Mouse (Mus musculus) limb, embryonic 14.5 days (tissue): ENCODE data around the gene Zfp512b. TPM values are rescaled to one million over a fixed set of nuclear protein-coding genes. Genes with fewer than 3 reads are reported as not detected.
A peak's percentile ranks its signal among the peaks of the same experiment; 100 is the strongest.

ENCODE experiments used
- ATAC-seq: fragments of 200-750 bp; cut with Nextera tagmentation; 2 replicates; pipeline ENCODE4 v1.8.0; 2017; ENCODE audit warnings: low read depth, moderate number of reproducible peaks, moderate TSS enrichment; ENCODE audit not compliant: low FRiP score
- DNase-seq: peaks from one replicate; pipeline ENCODE4 v3.0.0-alpha.2; 2015; ENCODE audit warnings: low spot score
- H3K27ac ChIP-seq: fragments of 300-500 bp; sonication (generic); replicated peaks from 2 replicates; pipeline ENCODE4 v1.5.1; 2014; ENCODE audit warnings: low read depth, mild to moderate bottlenecking, low read length, moderate library complexity, mixed read lengths
- H3K27me3 ChIP-seq: fragments of 300-500 bp; sonication (generic); 2 replicates; pipeline ENCODE4 v1.6.1; 2014; ENCODE audit warnings: low read length, mixed read lengths; ENCODE audit not compliant: control insufficient read depth, insufficient read depth
- H3K36me3 ChIP-seq: fragments of 300-500 bp; sonication (generic); 2 replicates; pipeline ENCODE4 v1.6.1; 2014; ENCODE audit warnings: mild to moderate bottlenecking, low read length, moderate library complexity, mixed read lengths; ENCODE audit not compliant: control insufficient read depth, insufficient read depth
- H3K4me1 ChIP-seq: fragments of 300-500 bp; sonication (generic); 2 replicates; pipeline ENCODE4 v1.6.1; 2014; ENCODE audit warnings: antibody characterized with exemption, low read length, mixed read lengths; ENCODE audit not compliant: control insufficient read depth, insufficient read depth
- H3K4me2 ChIP-seq: fragments of 300-500 bp; sonication (generic); replicated peaks from 2 replicates; pipeline ENCODE4 v1.6.1; 2014; ENCODE audit warnings: low read depth, mild to moderate bottlenecking, low read length, moderate library complexity; ENCODE audit not compliant: severe bottlenecking
- H3K4me3 ChIP-seq: fragments of 300-500 bp; sonication (generic); replicated peaks from 2 replicates; pipeline ENCODE4 v1.5.1; 2014; ENCODE audit warnings: low read length
- H3K9ac ChIP-seq: fragments of 300-500 bp; sonication (generic); 2 replicates; pipeline ENCODE4 v1.6.1; 2014; ENCODE audit warnings: mild to moderate bottlenecking, low read depth, low read length, moderate library complexity; ENCODE audit not compliant: severe bottlenecking
- H3K9me3 ChIP-seq: fragments of 300-500 bp; sonication (generic); 2 replicates; pipeline ENCODE4 v1.6.1; 2016; ENCODE audit warnings: low read length; ENCODE audit not compliant: control insufficient read depth
- POLR2A ChIP-seq: fragments of 200-500 bp; IDR thresholded peaks from 2 replicates; pipeline ENCODE4 v1.8.0; 2012; ENCODE audit warnings: inconsistent platforms, mild to moderate bottlenecking, moderate library complexity, borderline replicate concordance; ENCODE audit not compliant: insufficient read depth, insufficient read length; ENCODE audit errors: extremely low read depth
- WGBS: fragments of 180-500 bp; shearing (Covaris S2); extraction: QIAGEN DNeasy Blood & Tissue Kit; methylation state at CpG from one replicate; pipeline ENCODE4 v1.1.7; 2014; 5-methylcytosine and 5-hydroxymethylcytosine counted together
- polyA plus RNA-seq, 2 experiments: library from polyadenylated mRNA; depleted of rRNA in 1 of 2; stranded (reverse) in 1 of 2; unstranded in 1 of 2; fragments of >200 nt; fragmentation: Nextera tagmentation in 1 of 2; extraction: Ambion mirVana in 1 of 2; gene quantifications; 2 replicates each; pipeline versions ENCODE4 v1.2.1 to v1.2.3; 2012 to 2014

Zfp512b gene
- polyA plus RNA-seq, 2 experiments = 58.8 to 102 TPM

DNA sequence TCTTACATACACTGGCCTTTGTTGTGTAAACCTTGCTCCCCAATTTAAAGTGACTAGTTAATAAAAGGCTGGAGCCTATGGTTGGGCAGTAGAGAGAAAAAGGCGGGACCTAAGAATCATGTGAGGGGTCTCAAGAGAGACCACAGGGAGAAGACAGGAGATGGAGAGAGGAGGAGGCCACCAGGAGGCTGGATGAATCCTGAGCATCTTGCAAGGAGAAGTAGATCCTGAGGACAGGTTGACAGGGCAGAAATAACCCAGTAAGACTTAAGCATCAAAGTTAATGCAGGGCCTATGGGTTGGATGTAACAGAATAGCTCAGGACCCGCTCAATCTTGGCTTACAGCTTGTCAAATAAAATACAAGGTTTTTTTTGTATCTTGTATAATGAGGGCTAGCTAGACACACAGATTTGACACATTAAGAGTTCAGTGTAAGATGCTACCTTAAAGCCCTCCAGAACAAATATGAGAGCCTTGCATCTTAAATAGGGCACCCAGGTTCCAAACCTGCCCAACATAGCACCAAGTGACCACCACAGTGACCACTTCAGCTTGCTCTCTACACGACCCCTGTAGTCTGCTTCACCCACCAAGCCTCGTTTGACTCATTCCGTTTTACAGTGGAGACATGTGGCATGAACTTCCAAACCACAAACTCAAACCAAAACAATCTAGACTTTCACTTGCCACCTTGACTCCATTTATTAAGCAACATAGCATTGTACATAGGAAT is 26.3 kb upstream of the Zfp512b start:
- H3K27ac ChIP-seq = no peak overlapping the region
- no peaks in the 10 kb centered on the region for H3K9me3 ChIP-seq
- no peak for ATAC-seq
- H3K4me3 ChIP-seq = no peak overlapping the region
- H3K4me2 ChIP-seq = no peak overlapping the region
- DNase-seq = no peak
- TF ChIP-seq POLR2A = no peak
- H3K4me1 ChIP-seq = no peaks in the 10 kb centered on the region
- no peaks in the 10 kb centered on the region for H3K27me3 ChIP-seq
- H3K36me3 ChIP-seq = peaks cover 57% of the 10 kb centered on the region
- WGBS = 88% methylated on average over 5 of the region's 5 CpGs
- H3K9ac ChIP-seq = no peak overlapping the region

DNA sequence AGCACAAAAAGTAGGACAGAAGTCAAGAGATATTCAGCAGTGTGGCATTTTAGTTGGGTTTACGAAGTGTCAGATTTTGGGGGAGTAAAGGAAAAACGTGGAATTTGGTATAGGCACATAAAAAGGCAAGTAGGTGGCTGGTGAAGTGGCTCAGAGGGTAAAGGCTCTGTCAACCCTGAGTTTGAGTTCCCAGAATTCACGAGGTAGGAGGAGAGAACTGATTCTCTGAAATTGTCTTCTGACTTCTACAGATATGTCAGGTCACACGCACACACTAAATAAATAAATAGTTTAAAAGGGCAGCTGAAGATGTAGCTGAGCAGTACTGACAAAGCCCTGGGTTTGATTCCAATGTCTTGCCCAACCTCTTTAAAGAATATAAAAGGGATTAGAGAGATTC is 9.8 kb upstream of the Zfp512b start:
- TF ChIP-seq POLR2A = no peak
- no peak for ATAC-seq
- H3K4me3 ChIP-seq = peak overlapping the region; percentile 93

DNA sequence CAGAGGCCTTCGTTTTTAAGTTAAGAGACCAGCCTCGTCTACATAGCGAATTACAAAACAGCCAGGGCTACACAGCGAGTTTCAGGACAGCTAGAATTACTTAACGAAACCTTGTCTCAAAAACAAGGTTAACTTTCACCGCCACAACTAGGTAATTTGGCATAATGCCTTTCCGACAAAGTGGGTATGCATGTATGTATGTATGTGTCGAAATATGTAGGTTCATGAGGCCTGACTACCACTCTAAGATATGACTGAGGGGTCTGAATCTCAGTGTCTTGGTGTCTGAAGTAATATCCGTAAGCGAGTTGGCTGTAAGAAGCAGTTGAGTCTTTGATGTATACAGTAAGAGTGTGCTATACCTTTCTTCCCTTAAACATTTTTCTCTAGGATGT is 9.1 kb upstream of the Zfp512b start:
- DNase-seq = no peak
- H3K27ac ChIP-seq = 0 out of 2 replicates have a peak overlapping the region, but pooled peaks have one; percentile 40

More for the DNA sequence above, 9.8 kb upstream of the Zfp512b start:
- Histone ChIP-seq H3K9me3 (no peaks in the 10 kb centered on the region), H3K27me3 (peaks cover 10% of the 10 kb centered on the region; the same call in 1 of the 2 replicates), H3K9ac (no peak overlapping the region; the same call in 1 of the 2 replicates), H3K36me3 (no peaks in the 10 kb centered on the region), H3K27ac (no peak overlapping the region), H3K4me2 (peak overlapping the region; percentile 79; the same call in 1 of the 2 replicates), H3K4me1 (peaks cover 17% of the 10 kb centered on the region)
- DNase-seq = no peak
- 77% methylated on average over 4 of the region's 4 CpGs for WGBS

DNA sequence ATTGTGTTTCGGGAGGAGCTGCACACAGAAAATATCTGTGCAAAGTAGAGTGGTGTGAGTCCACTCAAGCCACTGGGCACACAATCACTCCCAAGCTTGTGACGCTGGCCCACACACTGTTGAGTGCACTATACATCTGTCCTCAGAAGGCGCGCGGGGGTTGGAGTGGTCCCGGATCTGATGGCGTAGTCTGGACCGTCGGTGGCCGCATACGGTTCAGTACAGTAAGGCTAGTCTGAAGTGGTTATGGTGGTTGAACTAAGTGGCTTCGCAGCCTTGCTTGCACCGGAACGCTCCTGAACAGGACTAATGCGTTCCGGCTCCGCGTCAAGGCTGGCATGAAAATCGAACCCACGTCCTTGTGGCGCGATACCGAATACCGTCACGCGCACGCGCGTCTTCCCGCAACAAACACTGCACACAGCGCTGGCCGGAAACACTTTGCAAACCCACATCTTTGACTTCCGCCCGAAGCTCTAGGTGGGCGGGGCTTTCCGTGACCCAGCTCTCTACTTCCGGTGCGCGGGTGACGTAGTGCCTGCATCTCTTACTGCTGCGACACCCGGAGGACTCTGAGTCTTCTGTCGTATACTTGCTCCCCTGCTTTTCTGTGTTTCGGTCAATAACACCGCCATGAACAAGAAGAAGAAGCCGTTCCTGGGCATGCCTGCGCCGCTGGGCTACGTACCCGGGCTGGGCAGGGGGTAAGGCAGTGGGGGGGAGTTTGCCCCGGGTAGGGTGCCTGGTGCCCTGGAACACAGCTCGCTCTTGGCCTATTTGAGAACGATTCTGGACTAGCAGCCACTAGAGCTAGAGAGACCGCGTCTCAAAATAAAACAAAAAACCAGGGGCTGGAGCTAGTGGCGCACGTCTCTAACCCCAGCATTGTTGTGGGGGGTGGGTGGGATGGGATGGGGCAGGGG is 8.5 kb upstream of the Zfp512b start:
- Histone ChIP-seq H3K9me3 (no peaks in the 10 kb centered on the region), H3K27me3 (peaks cover 10% of the 10 kb centered on the region; the same call in 1 of the 2 replicates), H3K9ac (peak overlapping the region; percentile 85), H3K4me3 (peak overlapping the region; percentile 93), H3K4me2 (peak overlapping the region; percentile 79), H3K36me3 (no peaks in the 10 kb centered on the region), H3K4me1 (peaks cover 17% of the 10 kb centered on the region), H3K27ac (peak overlapping the region; percentile 71)
- 0 out of 2 replicates have a peak, but pooled peaks have one; percentile 48 for TF ChIP-seq POLR2A
- DNase-seq (peak; percentile 98), ATAC-seq (peak; percentile 95)
- under 1% methylated on average over 57 of the region's 57 CpGs for WGBS

More for the DNA sequence above, 9.1 kb upstream of the Zfp512b start:
- Histone ChIP-seq H3K4me2 (peak overlapping the region; percentile 79), H3K4me1 (peaks cover 17% of the 10 kb centered on the region), H3K36me3 (no peaks in the 10 kb centered on the region), H3K27me3 (peaks cover 10% of the 10 kb centered on the region; the same call in 1 of the 2 replicates), H3K9ac (peak overlapping the region; percentile 85), H3K9me3 (no peaks in the 10 kb centered on the region), H3K4me3 (peak overlapping the region; percentile 93)
- WGBS = 30% methylated on average over 10 of the region's 10 CpGs
- ATAC-seq = no peak
- TF ChIP-seq POLR2A = no peak

DNA sequence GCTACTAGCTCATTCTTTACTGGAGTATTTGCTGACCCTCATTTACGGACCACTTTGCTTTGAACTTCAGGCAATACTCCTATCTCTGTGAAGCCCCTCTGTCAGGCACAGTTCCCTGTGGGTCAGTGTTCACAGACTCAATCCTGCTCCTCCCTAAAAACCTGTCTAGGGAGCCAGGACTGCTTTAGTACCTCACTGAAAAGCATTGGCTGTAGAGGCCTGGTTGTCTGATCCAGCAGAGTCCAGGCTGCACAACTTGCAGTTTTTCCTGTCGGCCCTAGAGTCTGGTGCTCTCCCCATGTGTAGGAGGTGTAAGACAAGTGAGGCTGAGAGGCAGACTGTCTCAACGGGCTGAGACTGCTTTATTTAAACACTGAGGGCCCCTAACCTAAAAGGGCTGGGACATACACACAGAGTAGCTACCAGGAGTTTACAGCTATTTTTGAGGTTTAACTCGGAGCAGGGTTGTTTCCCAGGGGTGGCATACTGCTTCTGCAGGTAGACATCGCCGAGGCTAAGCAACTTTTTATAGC is 7.7 kb upstream of the Zfp512b start:
- TF ChIP-seq POLR2A = no peak
- peak overlapping the region; percentile 79 for H3K4me2 ChIP-seq
- peaks cover 17% of the 10 kb centered on the region for H3K4me1 ChIP-seq
- WGBS = 61% methylated on average over 6 of the region's 6 CpGs
- ATAC-seq (no peak), DNase-seq (no peak)
- H3K9me3 ChIP-seq = no peaks in the 10 kb centered on the region
- peaks cover 10% of the 10 kb centered on the region; the same call in 1 of the 2 replicates for H3K27me3 ChIP-seq
- H3K4me3 ChIP-seq = peak overlapping the region; percentile 93
- no peak overlapping the region; the same call in 1 of the 2 replicates for H3K27ac ChIP-seq
- H3K9ac ChIP-seq = peak overlapping the region; percentile 85; the same call in 1 of the 2 replicates
- no peaks in the 10 kb centered on the region for H3K36me3 ChIP-seq
